Mouse (Mus musculus): ENCODE data around the gene Chmp6.

DNA sequence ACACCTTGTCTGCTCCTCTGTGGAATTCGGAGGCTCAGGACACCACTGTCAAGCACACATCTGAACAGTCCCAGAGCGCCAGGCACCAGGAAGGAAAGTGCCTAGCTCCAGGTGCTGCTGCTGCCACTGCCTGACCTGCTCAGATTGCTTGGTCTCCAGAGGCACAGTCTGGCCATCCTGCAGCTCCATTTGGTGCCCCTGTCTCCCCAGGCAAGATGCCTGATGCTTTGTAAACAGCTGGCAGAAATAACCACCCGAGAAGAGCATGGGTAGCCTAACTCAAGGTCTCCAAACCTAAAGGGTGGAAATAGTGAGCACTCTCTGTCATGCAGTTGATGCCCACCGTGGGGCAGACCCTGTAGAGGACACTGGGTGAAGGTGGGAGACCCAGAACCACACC lies 1.1 kb downstream of the Chmp6 start:
- TF ChIP-seq GABPA (IDR thresholded peaks at IDR 0.05; ENCODE audit: low read depth, low read length) (no peak), CTCF (IDR thresholded peaks at IDR 0.05 in 2 of 3, conservative IDR thresholded peaks at IDR 0.05 in 1 of 3; ENCODE audit: control insufficient read depth in 1 of 3, insufficient read depth in 1 of 3, low read depth in 2 of 3, low read length in 3 of 3, poor library complexity in 1 of 3, severe bottlenecking in 1 of 3) (no peak), USF1 (IDR thresholded peaks at IDR 0.05; ENCODE audit: low read depth, low read length) (no peak), NELFE (IDR thresholded peaks at IDR 0.05; ENCODE audit: low read depth, low read length) (no peak)
